Mouse (Mus musculus): ENCODE measurements at regions not wholly inside any gene's neighbourhood (a gene's known extent, or its start where the extent isn't known, plus 50 kb on each side); places are given as distances from the start of the nearest gene placed in this dataset.

- peak; percentile 7 to 40 for DNase-seq
These were observed 203.0 kb downstream of the Enc1 start for GRCm38 (mm10) chr13:97443731-97444428.

- no peak for DNase-seq
These were observed 201.9 kb downstream of the Enc1 start for GRCm38 (mm10) chr13:97442806-97443205.

GRCm38 (mm10) chr13:97442283-97442682, 201.4 kb downstream of the Enc1 start:
- no peak for DNase-seq

GRCm38 (mm10) chr13:97441803-97442202, 200.9 kb downstream of the Enc1 start:
- DNase-seq = no peak

DNA sequence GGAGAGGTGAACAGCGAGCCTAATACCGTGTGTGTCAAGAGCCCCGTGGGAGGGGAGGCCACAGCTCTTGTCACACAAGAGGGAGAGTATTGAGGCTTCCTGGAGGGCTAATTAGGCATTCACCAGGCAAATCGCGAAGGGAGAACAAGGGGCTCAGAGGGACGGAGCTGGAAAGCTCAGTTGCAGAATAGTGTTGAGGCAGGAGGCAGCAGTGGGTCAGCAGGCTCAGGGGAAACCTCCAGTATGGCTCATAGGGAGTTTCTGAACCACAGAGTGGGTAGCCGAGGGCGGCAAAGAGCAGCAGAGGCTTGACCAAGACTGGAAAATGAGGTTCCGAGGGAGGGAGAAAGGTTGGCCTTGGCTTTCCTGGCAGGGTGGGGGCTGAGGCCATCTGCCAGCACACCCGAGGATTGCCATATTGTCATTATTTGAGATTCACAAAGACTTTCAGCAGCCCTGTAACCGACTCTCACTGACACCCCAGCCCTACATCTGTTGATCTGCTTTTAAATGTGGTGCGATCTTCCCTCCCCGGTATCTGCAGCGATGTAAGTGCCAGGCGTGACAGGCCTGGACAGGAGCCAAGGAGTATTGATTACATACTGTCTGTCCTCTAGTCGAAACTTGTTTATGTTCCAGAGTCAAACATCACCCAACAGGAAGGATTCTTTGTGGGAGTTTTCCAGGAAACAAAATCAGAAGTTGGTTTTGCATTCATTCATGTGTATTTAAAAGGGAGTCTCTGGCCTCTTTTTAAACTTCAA, 198.5 kb downstream of the Enc1 start:
- DNase-seq = no peak

DNA sequence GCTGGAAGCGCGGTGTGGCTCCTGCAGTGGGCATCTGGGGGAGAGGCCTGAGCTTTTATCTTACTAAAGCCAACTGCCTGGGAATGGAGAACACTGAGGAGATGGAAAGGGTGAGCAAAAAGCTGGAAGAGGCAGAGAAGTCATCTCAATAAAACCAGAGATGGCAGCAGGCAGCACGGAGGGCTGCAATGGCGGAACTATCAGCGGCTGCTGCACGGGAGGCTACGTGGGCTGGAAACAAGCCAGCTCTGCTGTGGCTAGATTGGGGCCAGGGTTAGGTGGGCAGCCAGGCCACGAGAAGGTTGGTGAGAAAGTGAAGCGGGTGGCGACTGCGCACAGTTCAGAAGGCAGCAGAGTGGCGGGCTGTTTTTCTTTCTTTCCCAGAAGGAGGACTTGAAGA, 197.8 kb downstream of the Enc1 start:
- no peak for DNase-seq

GRCm38 (mm10) chr13:97438277-97438676, 197.4 kb downstream of the Enc1 start:
- no peak for DNase-seq

- DNase-seq = no peak
These were observed 195.9 kb downstream of the Enc1 start for GRCm38 (mm10) chr13:97436719-97437350.

- DNase-seq = peak; percentile 22 to 27
These were observed 195.2 kb downstream of the Enc1 start for GRCm38 (mm10) chr13:97435865-97436718.

GRCm38 (mm10) chr13:97434961-97435864, 194.3 kb downstream of the Enc1 start:
- DNase-seq = no peak

DNA sequence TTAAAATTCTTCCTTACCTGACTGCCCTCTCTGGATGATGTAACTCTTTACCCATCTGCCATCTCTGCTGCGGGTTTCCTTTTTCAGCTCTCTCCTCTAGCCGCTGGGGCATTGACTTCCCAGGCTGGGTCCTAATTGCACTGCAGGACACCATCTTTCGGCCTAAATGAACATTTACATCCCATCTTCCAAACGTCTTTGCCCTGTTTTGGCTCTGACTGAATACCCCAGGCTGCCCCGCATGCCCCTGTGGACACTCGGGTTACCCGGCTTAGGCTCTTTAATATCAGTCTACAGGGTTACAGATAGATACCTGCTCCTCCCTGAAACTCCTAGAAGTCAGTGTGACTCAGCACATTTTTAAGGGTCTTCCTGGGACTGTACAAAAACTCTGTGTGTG, 193.3 kb downstream of the Enc1 start:
- DNase-seq = no peak

GRCm38 (mm10) chr13:97432627-97433026, 191.7 kb downstream of the Enc1 start:
- DNase-seq = no peak

DNA sequence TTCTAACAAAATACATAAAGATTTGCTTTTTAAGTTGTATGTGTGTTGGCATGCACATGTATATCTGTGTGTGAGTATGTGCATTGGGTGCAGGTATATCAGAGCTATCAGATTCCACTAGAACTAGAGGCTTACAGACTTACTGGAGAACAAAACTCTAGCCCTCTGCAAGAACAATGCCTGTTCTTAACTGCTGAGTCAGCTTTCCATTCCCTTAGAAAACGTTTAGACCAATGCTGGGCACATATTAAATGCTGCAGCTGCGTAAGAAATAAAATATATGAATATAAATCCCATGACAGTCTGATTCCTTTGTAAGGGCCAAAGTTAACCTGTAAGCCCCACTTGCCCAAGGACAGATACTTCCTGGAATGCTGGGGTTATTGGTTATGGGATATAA, 190.0 kb downstream of the Enc1 start:
- no peak for DNase-seq

DNA sequence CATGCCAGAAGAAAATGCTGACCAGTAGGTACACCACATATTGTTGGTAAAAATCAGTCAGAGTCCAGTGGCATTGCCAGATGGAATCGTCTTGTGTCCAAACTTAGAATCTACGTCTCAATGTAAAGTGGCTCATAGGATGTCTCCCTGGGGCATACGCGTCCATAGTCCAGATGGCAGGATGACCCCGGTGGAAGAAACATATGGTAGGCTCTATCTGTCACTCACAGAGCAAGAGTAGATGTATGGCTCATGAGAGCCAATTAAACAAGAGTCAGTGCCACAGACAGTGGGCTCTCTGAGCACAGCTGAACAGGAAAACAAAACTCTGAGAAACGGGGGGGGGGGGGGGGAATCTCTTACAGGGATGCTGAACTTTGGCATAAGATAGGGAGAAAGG, 187.3 kb downstream of the Enc1 start:
- DNase-seq = no peak

DNA sequence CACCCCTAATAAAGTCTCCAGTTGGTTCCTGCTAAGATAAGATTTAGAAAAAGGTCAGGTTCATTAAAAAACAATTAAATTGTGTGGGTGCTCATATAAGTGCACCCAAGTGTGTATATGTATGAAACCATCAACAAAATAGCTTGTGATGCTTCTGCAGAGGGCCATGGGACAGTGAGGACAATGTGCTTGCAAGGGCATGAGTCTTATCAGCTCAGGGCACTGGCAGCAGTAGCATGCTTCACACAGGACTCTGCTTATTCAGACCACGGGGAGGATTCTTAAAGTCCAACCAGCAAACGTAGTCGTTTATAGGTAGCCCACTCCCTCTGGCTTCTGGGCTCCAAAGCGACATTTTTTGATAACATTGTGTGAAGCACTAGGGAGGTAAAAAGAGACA, 186.6 kb downstream of the Enc1 start:
- DNase-seq = no peak

DNA sequence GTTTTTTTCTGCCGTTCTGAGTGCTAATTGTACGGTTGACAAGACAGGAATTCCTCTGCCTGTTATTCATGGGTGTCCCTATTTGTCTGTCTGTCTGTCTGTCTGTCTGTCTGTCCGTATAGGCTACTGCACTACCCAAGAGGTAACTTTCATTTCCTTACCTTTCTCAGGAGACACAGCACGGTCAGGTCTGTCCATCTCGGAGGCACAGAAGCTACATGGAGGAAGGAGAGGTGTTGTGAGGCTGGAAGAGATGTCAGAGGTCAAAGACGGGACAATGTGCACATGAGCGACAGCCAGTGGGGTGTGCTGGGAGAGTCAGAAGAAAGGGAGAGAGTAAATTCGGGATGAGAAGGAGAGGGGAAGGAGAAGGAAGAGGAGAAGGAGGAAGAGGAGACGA, 184.8 kb downstream of the Enc1 start:
- DNase-seq = no peak

DNA sequence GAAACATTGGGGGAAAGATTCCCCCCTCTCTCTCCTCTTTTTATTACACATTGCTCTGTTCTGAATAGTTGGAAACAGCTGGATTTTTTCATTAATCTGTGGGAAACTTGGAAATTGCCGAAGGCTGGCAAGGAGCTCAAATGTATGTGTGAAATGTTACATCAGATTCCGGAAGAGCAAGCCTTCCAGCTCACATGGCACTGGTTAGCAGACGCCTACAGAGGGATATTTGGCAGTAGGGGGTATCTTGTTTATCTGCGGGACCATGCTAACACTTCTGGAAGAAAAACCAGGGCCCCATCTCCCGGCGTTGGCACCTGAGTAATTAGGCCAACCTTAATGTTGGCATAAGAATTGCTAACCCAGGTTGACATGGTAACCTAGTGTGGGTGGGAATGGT, 183.0 kb downstream of the Enc1 start:
- DNase-seq = no peak

GRCm38 (mm10) chr13:97423298-97423817, 182.5 kb downstream of the Enc1 start:
- DNase-seq = no peak

DNA sequence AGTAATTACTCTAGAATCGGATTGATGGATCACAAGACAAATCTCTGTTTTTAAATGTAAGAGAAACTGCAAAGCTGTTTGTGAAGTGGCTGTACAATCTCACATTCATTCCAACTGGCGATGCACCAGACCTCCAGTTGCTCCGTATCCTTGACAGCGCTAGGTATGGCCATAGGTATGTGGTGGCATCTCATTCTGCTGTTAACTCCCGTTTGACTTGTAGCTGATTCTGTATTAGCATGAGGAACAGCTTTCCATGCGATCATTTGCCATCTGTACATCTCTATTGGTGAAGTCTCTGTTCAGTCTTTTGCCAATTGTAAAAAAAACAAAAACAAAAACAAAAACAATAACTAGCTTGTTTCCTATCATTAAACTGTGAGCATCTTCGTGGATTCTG, 182.0 kb downstream of the Enc1 start:
- DNase-seq = no peak

GRCm38 (mm10) chr13:97421831-97422230, 180.9 kb downstream of the Enc1 start:
- no peak for DNase-seq

DNA sequence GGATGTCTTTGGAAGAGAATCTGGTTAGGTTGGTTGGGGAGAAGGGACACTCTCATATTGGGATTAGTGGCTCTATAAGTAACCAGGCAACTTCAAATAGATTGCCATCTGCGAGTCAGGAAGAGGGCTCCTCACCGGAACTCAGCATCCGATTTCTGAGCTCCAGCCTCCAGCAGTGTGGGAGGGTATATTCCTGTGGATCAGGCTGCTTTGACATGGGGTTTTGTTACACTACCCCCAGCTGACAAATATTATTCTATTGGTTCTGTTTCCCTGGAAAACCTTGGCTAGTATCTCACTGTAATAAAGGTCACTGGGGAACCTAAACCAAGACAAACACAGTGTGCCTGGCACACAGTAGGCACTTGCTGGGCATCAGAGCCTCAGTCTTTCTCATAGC, 179.9 kb downstream of the Enc1 start:
- DNase-seq = no peak

GRCm38 (mm10) chr13:97419100-97419499, 178.2 kb downstream of the Enc1 start:
- no peak for DNase-seq

Data from lung, adult 18-20 months (tissue).